Mouse (Mus musculus): ENCODE data around the gene Vmn2r105. TPM values are rescaled to one million over a fixed set of nuclear protein-coding genes. Genes with fewer than 3 reads are reported as not detected.

Gene Vmn2r105
- polyA plus RNA-seq (2014; fragmentation: Nextera tagmentation; extraction: Ambion mirVana), result not detected in 2 replicates

GRCm38 (mm10) chr17:20234952-20235351 lies at the start of gene Vmn2r105:
Gene Vmn2r105 (minus strand): TSS chr17:20235052.
- H3K4me1 ChIP-seq (replicated peaks; ENCODE audit: control insufficient read depth, insufficient read depth, low read length), result no peaks in the 10 kb centered on the region
- WGBS, result 82% methylated on average over 2 of the region's 2 CpGs
- no peak for ATAC-seq (ENCODE audit: low FRiP score)
- no peak within 1 kb of the TSS for H3K27ac ChIP-seq (ENCODE audit: low read depth, low read length)
- H3K4me2 ChIP-seq (replicated peaks; ENCODE audit: low read depth, low read length), result no peak within 1 kb of the TSS
- H3K4me3 ChIP-seq (ENCODE audit: low read depth, low read length), result no peak within 1 kb of the TSS
- DNase-seq (ENCODE audit: low spot score), result no peak
- no peak within 1 kb of the TSS for H3K9ac ChIP-seq (ENCODE audit: low read depth, low read length)
- no peaks in the 10 kb centered on the region for H3K9me3 ChIP-seq (ENCODE audit: control insufficient read depth, low read length)
- no peaks in the 10 kb centered on the region for H3K27me3 ChIP-seq (ENCODE audit: control insufficient read depth, insufficient read depth, low read length)
- H3K36me3 ChIP-seq (ENCODE audit: control insufficient read depth, insufficient read depth, low read length), result no peaks in the 10 kb centered on the region

- no peaks in the 10 kb centered on the region for H3K4me1 ChIP-seq (replicated peaks; ENCODE audit: control insufficient read depth, insufficient read depth, low read length)
- no peaks in the 10 kb centered on the region for H3K27me3 ChIP-seq (ENCODE audit: control insufficient read depth, insufficient read depth, low read length)
- no peak overlapping the region for H3K4me3 ChIP-seq (ENCODE audit: low read depth, low read length)
- H3K36me3 ChIP-seq (ENCODE audit: control insufficient read depth, insufficient read depth, low read length), result no peaks in the 10 kb centered on the region
- no peaks in the 10 kb centered on the region for H3K9me3 ChIP-seq (ENCODE audit: control insufficient read depth, low read length)
- H3K27ac ChIP-seq (ENCODE audit: low read depth, low read length), result no peak overlapping the region
- no peak for ATAC-seq (ENCODE audit: low FRiP score)
- no peak overlapping the region for H3K9ac ChIP-seq (ENCODE audit: low read depth, low read length)
- no peak overlapping the region for H3K4me2 ChIP-seq (replicated peaks; ENCODE audit: low read depth, low read length)
- 74% methylated on average over 4 of the region's 4 CpGs for WGBS
- no peak for DNase-seq (ENCODE audit: low spot score)
These were observed 20.7 kb upstream of the Vmn2r105 start for GRCm38 (mm10) chr17:20255522-20255921.

- Histone ChIP-seq H3K36me3 (ENCODE audit: control insufficient read depth, insufficient read depth, low read length) (no peaks in the 10 kb centered on the region), H3K27me3 (ENCODE audit: control insufficient read depth, insufficient read depth, low read length) (no peaks in the 10 kb centered on the region), H3K9ac (ENCODE audit: low read depth, low read length) (no peak within 1 kb of the TSS), H3K9me3 (ENCODE audit: control insufficient read depth, low read length) (no peaks in the 10 kb centered on the region), H3K4me2 (replicated peaks; ENCODE audit: low read depth, low read length) (no peak within 1 kb of the TSS), H3K4me1 (replicated peaks; ENCODE audit: control insufficient read depth, insufficient read depth, low read length) (no peaks in the 10 kb centered on the region), H3K4me3 (ENCODE audit: low read depth, low read length) (no peak within 1 kb of the TSS), H3K27ac (ENCODE audit: low read depth, low read length) (no peak within 1 kb of the TSS)
- ATAC-seq (ENCODE audit: low FRiP score), result no peak
- no peak for DNase-seq (ENCODE audit: low spot score)
These were observed 51.9 kb downstream of the Vmn2r105 start, which contains the start of gene Fpr-rs6 for GRCm38 (mm10) chr17:20182997-20183396. Gene Fpr-rs6 (minus strand): TSS chr17:20183097.

Other genes starting within 250 kb of the Vmn2r105 start
- gene Vmn2r104, start 186.7 kb downstream of the Vmn2r105 start, polyA plus RNA-seq (2014; fragmentation: Nextera tagmentation; extraction: Ambion mirVana), result not detected in 2 replicates
- gene Fpr-rs7, start 120.8 kb downstream of the Vmn2r105 start, polyA plus RNA-seq (2014; fragmentation: Nextera tagmentation; extraction: Ambion mirVana), result not detected in 2 replicates
- not detected in 2 replicates for gene Fpr-rs6, start 52.0 kb downstream of the Vmn2r105 start, polyA plus RNA-seq (2014; fragmentation: Nextera tagmentation; extraction: Ambion mirVana)
- gene Vmn2r106, start 50.5 kb upstream of the Vmn2r105 start, polyA plus RNA-seq (2014; fragmentation: Nextera tagmentation; extraction: Ambion mirVana), result not detected in 2 replicates
- gene Vmn2r107, start 110.2 kb upstream of the Vmn2r105 start, polyA plus RNA-seq (2014; fragmentation: Nextera tagmentation; extraction: Ambion mirVana), result not detected in 2 replicates
- not detected in 2 replicates for gene Vmn1r224, start 179.1 kb upstream of the Vmn2r105 start, polyA plus RNA-seq (2014; fragmentation: Nextera tagmentation; extraction: Ambion mirVana)
- gene Vmn2r108, start 246.3 kb upstream of the Vmn2r105 start, polyA plus RNA-seq (2014; fragmentation: Nextera tagmentation; extraction: Ambion mirVana), result not detected in 2 replicates